Mouse (Mus musculus): ENCODE data around the gene Yaf2.
"Not testable (repeated sequence)": the region's sequence is repeated elsewhere in the genome, so short reads cannot be mapped to it uniquely, and the experiment has no call there.

Gene Yaf2

GRCm38 (mm10) chr15:93336925-93337761, at the start of gene Yaf2:
TSS of gene Yaf2 (minus strand) at chr15:93336935.
- peak; percentile 80 for DNase-seq (ENCODE audit: low spot score)

GRCm38 (mm10) chr15:93381337-93381736, 44.6 kb upstream of the Yaf2 start:
- no peak for DNase-seq (ENCODE audit: low spot score)

- no peak for DNase-seq (ENCODE audit: low spot score)
These were observed 42.4 kb upstream of the Yaf2 start for GRCm38 (mm10) chr15:93379177-93379576.

DNA sequence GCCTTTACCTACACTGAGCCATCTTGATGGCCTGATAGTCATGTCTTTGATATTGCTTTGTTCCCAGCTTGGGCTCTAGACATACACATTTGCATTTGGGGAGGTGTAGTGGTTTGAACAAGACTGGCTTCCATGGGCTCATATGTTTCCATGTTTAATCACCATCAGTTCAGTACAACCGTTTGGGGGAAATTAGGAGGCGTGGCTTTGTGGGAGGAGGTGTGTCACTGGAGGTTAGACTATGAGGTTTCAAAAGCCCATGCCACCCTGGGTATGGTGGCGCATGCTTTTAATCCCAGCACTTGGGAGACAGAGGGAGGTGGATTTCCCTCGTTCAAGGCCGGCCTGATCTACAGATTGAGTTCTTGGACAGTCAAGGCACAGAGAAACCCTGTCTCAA, 39.0 kb upstream of the Yaf2 start:
- no peak for DNase-seq (ENCODE audit: low spot score)

GRCm38 (mm10) chr15:93372525-93373119, 35.9 kb upstream of the Yaf2 start:
- DNase-seq (ENCODE audit: low spot score), result not testable (repeated sequence)

GRCm38 (mm10) chr15:93371838-93372237, 35.1 kb upstream of the Yaf2 start:
- DNase-seq (ENCODE audit: low spot score), result no peak

- no peak for DNase-seq (ENCODE audit: low spot score)
These were observed 31.8 kb upstream of the Yaf2 start for GRCm38 (mm10) chr15:93368558-93368957.

DNA sequence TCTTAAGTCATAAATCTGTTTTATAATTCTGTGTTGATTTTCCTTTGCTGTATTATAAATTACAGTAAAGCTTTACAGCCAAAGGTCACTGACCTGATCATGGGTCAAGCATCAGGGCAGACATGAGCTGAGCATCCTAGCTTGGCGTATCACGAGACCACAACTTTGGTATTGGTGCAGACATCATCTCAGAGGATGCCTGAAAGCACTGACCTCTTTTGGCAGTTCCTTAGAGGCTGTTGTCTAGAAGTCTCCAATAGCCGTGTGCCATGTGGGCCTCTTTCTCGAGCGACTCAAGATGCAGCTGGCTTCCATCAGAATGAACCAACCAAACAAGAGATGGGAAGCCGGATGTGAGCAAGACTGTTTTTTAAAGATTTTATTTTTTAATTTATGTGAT, 28.8 kb upstream of the Yaf2 start:
- DNase-seq (ENCODE audit: low spot score), result no peak

DNA sequence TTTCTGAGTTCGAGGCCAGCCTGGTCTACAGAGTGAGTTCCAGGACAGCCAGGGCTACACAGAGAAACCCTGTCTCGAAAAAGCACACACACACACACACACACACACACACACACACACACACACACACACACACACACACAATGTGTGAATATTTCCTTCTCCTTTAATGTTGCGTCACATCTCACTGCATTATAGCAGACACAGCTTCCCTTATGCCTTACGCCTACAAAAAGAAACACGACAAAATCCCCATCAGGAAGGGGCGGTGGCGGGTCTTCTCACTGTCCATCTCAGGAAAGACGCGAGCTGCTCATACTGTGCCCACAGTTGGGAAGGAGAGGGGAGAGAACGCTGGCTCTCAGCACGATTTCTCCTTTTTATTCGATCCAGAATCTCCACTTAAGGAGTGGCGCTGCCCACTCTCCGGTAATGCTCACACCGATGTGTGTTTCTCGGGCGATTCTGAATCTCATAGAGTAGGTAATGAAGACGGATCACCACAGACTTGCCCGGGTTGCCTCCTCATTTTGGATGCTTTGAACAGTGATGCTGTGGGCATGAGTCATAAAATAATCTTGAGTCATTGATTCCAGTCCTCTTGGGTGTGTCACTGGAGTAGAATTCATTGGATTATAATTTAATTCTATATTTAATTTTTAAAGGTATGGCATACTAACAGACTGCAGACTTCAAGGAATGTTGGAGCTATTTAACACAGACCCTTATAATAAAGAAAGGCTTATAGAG, 21.8 kb upstream of the Yaf2 start:
- DNase-seq (ENCODE audit: low spot score), result no peak

DNA sequence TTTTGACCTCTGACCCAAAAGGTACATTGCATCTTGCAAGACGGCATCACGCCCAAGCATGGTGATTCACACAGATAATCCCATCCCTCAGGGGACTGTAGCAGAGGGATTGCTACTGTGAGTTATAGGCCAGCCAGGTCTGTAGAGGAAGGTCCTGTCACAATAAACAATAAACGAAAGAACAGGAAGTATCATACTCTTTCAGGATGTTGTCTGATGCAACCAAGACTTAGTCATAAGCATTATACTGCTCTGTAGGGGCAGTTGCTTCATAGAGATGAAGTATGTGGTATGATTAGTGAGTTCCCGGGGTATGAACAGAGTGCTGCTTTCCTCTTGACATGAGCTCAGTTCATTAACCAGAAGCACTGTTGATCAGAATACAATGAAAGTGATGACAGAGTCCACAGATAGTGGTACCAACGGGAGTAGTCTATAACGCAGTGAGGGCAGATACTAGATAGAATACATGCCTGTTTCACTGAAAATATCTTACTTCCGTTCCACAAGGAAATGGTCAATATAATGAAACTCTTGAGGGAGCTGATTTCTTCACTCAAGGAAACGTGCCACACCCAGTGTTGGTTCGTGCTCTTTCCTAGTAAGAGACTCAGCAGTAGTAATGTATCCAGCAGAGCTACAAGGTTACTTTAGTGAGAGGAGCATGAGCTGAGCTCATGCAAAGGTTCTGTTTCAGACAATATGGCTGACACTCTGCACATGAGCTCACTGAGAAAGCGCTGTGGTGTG, 4.1 kb upstream of the Yaf2 start:
- no peak for DNase-seq (ENCODE audit: low spot score)

DNA sequence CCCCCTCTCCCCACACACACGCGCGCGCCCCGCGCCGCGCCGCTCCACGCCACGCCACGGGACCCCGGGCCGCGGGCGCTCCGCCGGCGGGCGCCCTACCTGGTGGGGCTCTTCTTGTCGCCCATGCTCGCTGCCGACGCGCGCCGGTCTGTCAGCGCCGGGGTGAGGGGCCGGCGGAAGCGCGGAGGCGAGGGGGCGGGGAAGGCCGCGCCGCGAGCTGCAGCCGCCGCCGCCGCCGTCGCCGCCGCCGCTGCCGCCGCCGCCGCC, 144 bp downstream of the Yaf2 start:
- no peak for DNase-seq (ENCODE audit: low spot score)

DNA sequence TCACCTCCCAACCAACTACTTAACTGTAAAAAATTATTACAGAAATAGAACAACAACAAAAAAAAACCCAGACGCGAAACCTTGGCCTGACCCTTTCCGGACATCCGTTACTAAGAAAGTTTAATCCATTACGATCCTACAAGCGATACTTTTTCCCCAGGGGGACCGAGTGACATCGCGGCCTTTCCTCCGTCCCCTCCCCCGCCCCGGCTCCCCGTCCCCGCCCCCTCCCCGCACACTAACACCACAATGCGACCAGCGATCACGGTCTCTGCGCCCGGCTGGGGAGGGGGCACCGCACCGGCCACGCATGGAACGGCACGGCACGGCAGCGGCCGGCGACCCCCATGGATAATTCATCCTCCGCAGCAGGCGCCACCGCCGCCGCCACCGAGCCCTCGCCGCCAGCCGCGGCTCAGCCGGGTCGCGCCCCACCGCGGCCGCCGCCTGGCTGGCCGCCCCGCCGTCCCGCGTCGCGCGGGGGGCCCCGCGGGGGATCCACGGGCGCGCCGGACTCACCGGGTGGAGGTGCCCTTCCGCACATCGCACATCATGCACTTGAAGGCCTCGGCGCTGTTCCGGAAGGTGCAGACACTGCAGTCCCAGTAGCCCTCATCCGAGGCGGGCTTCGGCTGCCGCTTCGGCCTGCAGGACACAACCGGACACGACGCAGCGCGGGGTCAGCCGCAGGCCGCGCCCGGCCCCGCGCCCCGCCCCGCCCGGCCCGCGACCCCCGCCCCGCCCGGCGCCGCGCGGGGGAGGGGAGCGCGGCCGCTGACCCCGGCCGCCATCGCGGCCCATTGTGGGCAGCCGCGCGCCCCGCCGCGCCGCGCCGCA, 696 bp downstream of the Yaf2 start:
- peak; percentile 64 for DNase-seq (ENCODE audit: low spot score)

DNA sequence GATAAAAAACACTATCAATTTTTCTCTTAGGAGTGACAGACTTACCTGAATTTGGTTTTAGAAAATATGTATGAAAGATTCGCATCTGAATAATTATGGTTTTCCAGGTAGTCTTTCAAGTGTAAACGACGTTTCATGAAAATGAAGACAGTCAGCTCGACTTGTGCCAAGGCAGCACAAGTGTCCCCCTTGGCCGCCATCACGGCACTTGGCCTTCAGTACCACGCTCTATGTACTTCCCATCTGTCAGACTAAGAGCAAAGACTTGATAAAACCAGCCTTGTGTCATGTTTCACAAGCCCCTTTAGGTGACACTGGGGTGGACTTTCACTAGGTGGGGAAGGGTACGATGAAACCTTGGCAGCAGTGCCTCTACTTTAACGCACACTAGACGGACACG, 5.5 kb downstream of the Yaf2 start:
- DNase-seq (ENCODE audit: low spot score), result no peak

DNA sequence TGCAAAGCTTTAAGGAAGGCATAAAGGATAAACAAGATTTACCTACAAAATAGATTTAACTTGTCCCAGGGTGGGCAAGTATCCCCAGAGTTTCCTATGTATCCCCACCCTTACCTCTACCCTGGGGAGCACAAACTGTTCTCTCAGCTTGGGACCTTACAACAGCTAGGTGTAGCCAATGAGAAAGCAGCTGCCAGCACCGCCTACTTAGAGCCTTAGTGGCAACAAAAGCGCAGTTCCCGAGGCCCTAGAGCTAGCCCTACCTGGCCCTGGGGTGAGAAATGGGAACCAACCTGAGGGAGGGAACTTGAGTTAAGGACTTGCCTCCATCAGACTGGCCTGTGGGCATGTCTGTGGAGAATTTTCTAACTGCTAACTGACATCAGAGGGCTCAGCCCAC, 9.5 kb downstream of the Yaf2 start:
- DNase-seq (ENCODE audit: low spot score), result no peak

GRCm38 (mm10) chr15:93326651-93327050, 10.1 kb downstream of the Yaf2 start:
- no peak for DNase-seq (ENCODE audit: low spot score)

DNA sequence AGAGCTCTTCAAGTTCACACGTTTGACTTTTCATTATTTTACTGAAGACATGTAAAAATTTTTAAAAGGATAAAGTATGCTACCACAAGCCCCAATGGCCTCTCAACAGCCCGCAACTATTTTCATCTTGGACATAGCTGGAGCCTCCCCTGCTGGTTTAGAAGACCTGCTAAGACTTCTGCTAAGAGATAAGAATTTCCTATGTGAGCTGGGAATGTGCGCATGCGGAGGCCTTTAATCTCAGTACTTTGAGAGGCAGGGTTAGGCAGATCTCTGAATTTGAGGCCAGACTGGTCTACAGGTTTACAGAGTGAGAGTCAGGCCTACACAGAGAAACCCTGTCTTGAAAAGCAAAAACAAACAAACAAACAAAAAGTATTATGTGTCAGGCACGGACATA, 11.4 kb downstream of the Yaf2 start:
- no peak for DNase-seq (ENCODE audit: low spot score)

DNA sequence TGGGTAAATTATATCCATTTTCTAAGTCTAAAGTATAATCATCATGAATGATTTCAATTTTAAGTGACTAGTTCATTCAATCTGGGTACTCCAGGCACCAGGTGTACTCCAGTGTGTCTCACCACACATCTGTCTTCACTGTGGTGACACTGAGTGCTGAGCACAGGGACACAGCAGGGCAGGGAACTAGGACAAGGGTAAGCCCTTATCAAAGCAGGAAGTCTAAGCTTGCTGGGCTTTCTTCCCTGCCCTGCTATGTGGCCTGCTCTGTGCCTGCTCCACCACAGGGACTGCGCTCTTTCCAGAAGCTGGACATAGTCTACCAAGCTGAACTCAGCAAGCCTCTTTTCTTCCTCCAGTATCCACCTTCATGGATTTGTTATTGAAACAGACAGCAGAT, 18.0 kb downstream of the Yaf2 start:
- DNase-seq (ENCODE audit: low spot score), result no peak

- not testable (repeated sequence) for DNase-seq (ENCODE audit: low spot score)
These were observed 26.4 kb downstream of the Yaf2 start for GRCm38 (mm10) chr15:93310304-93310703.

- no peak for DNase-seq (ENCODE audit: low spot score)
These were observed 38.5 kb downstream of the Yaf2 start for GRCm38 (mm10) chr15:93298197-93298596.

DNA sequence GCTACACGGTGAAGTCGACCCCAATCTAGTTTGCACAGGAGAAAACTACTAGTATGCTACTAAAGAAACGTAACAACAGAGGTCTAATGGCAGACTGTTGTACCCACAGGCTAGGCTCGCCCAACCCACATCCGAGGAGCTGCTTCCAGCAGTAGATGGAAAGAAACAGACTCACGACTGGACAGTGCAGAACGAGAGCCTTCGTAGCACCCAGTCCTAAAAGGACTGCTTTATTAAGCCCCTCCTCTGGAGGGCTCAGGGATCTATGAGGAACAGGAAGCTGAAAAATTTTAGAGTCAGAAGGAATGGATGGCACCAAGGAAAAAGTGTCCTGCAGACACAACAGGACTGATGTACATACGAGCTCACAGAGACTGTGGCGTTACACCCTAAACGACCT, 42.3 kb downstream of the Yaf2 start:
- no peak for DNase-seq (ENCODE audit: low spot score)

DNA sequence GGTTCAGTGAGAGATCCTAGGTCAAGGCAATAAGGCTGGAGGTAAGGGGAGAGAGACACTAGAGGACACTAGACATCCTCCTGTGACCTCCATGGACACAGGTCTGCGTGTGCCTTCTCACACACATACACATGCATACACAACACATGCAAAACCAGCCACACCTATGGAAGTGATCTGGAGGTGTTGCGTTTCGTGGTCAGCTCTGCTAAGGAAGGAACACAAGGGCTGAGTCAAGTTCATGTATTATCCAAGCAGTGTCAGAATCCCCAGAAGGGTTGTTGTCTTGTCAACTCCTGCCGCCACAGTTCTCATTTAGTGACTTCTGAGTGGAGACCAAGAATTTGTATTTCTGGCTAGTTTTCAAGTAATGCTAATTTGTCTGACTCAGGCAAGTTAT, 48.4 kb downstream of the Yaf2 start:
- DNase-seq (ENCODE audit: low spot score), result no peak

DNA sequence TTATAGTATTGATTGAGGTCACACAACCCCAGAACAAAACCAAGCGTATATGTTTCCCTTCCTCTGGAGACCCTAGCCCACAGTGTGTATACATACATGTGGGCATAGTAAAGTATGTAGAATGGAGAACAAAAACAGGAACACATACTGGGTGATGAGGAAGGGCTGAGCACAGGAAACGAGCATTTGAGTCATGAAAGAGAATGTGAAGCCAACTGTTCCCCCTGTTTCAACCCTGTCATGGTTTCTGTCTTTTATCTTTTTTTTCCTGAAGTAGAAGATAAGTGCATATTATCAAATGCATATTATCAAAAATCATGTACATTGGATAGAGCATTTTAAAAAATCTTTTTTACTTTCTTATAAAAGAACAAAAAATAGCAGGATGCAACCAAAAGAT, 49.1 kb downstream of the Yaf2 start:
- DNase-seq (ENCODE audit: low spot score), result no peak

Data from yolk sac, embryonic 10.5 days (tissue).